Mouse (Mus musculus) left cerebral cortex, adult 2 months (tissue): ENCODE measurements at regions not wholly inside any gene's neighbourhood (a gene's known extent, or its start where the extent isn't known, plus 50 kb on each side); places are given as distances from the start of the nearest gene placed in this dataset.
"Not testable (repeated sequence)": the region's sequence is repeated elsewhere in the genome, so short reads cannot be mapped to it uniquely, and the experiment has no call there.

Source experiments
- DNase-seq, 2 experiments: peaks; one replicate each; pipeline ENCODE4 v3.0.0; 2021 to 2022; ENCODE audit warnings: low spot score in 2 of 2, mixed read lengths in 1 of 2; ENCODE audit errors: extremely low spot score in 1 of 2
- H3K27ac ChIP-seq: fragments of 200-600 bp; 2 replicates; pipeline ENCODE4 v1.8.1; 2022
- H3K4me3 ChIP-seq: fragments of 200-600 bp; 2 replicates; pipeline ENCODE4 v1.8.1; 2022
- CTCF ChIP-seq: fragments of 200-600 bp; IDR thresholded peaks from 2 replicates; pipeline ENCODE4 v1.8.1; 2022; ENCODE audit warnings: antibody characterized with exemption, mild to moderate bottlenecking, moderate library complexity
- intact Hi-C: fragments of 180-260 bp; cut with DNase I; formaldehyde crosslinking; loops from one replicate; pipeline ENCODE4 v1.15.1; 2025

DNA sequence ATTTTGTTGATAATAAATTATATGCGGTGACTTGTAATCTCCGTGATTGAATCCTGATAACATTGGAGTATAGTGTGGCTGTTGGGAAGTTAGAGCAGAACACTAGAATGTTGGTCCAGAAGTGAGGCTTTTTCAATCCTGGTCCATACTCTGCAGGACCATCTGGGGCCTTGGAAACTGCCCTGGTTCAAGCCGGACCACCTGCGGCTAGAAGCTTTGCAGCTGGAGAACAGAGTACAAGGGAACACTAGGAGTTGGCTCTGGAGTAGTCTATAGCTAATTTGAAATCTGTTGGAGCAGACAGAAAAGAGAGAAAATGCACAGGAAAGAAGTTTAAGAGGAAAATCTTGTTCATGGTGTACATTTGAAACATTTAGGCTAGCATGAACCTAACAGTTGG lies 79.0 kb downstream of the Casp12 start:
- Histone ChIP-seq H3K27ac (no peak overlapping the region), H3K4me3 (no peak overlapping the region)
- intact Hi-C loops, result no loop called here
- no peak for TF ChIP-seq CTCF
- no peak for DNase-seq

DNA sequence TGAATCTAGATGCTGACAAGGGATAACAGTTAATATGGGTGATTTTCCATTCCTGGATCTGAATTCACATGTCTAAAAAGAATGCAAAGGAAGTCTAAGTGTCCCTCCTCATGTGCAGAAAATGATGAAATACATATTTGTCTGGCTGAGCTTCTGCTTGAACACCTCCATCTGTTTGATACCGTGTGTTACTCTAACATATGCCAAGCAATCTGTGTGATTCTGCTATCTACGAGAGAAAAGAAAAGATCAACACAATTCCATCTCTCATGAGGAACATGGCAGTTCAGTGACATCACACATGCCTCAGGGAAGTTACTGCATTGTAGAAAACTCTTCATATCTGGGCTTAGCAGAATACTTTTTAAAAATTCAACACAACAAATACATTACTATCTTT lies 103.0 kb downstream of the Casp12 start:
- intact Hi-C loops, result no loop called here
- DNase-seq, result no peak
- H3K4me3 ChIP-seq, result no peak overlapping the region
- H3K27ac ChIP-seq, result no peak overlapping the region
- TF ChIP-seq CTCF, result no peak

DNA sequence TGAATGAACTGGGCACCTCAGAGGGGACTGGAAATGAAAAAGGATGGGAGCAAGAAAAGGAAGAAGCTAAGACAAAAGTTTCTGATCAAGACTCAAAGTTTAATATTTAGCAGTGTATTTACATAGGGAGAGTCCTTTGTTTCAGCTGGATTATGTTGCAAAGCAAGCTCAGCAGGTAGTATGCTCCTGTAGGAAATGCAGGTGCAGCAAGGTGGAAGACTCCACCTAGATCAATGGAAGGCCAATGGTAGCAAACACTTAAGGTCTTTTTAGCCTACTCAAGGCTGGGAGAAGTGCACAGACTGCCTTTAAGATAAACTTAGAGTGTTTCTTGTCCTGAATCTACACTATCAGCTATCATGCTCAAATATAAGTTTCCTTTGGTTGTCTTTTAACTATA lies 111.4 kb downstream of the Casp12 start:
- intact Hi-C loops, result no loop called here
- H3K27ac ChIP-seq, result no peak overlapping the region
- TF ChIP-seq CTCF, result no peak
- H3K4me3 ChIP-seq, result no peak overlapping the region
- DNase-seq, result no peak

- no peak for TF ChIP-seq CTCF
- Histone ChIP-seq H3K27ac (peak overlapping the region; percentile 57; the same call in 1 of the 2 replicates), H3K4me3 (no peak overlapping the region)
- intact Hi-C loops, result no loop called here
- no peak for DNase-seq
Measured at GRCm38 (mm10) chr9:5472012-5472411, 126.8 kb downstream of the Casp12 start.

DNA sequence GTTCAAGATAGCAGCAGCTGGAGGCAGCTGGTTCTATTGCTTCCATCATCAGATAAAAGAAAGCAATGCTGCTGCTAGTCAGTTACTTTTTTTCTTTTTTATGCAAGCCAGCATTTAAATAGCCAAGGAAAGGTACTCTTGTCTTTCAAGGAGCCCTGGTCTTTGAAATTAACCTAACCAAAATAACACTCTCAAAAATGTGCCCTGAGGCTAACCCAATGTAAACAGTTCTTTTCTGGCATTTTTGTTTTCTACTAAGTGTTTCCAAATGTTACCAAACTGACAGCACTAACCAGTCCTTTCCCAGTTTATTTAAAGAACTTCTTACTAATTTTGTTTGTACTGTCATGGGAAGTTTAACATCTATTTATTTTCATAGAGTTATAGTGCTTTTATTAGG lies 129.0 kb downstream of the Casp12 start:
- no peak for DNase-seq
- Histone ChIP-seq H3K27ac (no peak overlapping the region), H3K4me3 (no peak overlapping the region)
- intact Hi-C loops, result no loop called here
- no peak for TF ChIP-seq CTCF

DNA sequence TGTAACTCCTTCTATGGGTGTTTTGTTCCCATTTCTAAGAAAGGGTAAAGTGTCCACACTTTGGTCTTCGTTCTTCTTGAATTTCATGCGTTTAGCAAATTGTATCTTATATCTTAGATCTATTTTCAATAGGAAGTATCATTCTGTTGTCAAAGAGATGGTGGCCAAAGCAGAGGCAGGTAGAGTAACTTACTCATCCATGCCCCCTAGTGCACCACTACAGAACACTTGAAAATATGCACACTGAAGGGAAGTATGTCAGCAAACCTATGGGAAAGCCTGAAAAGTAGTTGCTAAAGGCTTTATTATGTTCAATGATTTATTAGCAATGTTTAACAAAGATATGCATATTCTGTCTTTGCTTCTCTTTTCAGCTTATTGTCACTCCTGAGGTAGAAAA lies 140.0 kb downstream of the Casp12 start:
- intact Hi-C loops, result no loop called here
- TF ChIP-seq CTCF, result no peak; the same call in 1 of the 2 replicates
- Histone ChIP-seq H3K4me3 (no peak overlapping the region), H3K27ac (no peak overlapping the region)
- DNase-seq, result no peak

DNA sequence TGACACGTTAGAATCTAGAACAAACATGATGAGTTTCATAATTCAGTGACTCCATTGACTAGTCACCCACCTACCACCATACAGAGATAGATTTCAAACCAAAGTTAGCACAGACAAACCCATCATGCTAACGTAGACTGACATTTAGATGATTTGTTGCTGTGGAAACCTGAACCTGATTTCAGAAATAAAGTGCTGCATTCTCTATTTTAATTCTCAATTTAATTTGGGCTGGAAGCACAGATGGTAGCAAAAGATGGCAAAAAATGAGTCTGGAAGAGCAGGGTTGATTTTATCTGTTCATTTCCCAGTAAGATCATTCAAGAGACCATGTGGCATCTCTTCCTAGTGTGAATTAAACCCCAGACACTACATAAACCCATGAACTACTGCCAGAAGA lies 151.6 kb downstream of the Casp12 start:
- no peak overlapping the region for H3K4me3 ChIP-seq
- H3K27ac ChIP-seq, result peak overlapping the region; percentile 76
- DNase-seq, result no peak
- TF ChIP-seq CTCF, result no peak
- intact Hi-C loops, result loop anchor here (5.0 to 10.0 kb wide), 3 partner anchors 135 to 962 kb away; partner anchors contain the start of gene Gria4

- DNase-seq, result no peak
- H3K27ac ChIP-seq, result no peak overlapping the region
- H3K4me3 ChIP-seq, result no peak overlapping the region
- intact Hi-C loops, result loop anchor here (5.0 to 10.0 kb wide), 3 partner anchors 134 to 964 kb away; partner anchors contain the start of gene Gria4
- TF ChIP-seq CTCF, result peak; percentile 27
Measured at GRCm38 (mm10) chr9:5498306-5498705, 153.1 kb downstream of the Casp12 start.

DNA sequence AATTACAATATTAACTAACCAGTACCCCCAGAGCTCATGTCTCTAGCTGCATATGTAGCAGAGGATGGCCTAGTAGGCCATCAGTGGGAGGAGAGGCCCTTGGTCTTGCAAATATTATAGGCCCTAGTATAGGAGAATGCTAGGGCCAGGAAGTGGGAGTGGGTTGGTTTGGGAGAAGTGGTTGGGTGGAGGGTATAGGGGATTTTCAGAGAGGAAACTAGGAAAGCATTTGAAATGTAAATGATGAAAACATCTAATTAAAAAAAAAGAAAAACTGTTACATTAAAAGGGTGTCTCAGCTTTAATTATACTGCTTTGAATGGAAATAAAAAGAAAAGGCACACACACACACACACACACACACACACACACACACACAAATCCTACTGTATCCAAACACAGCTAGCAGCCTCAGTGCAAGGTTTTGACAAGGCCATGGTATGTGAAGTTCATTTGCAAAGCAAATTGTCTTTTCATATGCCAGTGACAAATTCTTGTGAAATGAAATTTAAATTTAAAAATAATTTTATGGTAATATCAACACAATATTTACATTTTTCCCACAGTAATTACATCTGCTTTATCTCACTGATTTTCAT lies 180.6 kb downstream of the Casp12 start:
- Histone ChIP-seq H3K4me3 (no peak overlapping the region), H3K27ac (no peak overlapping the region)
- TF ChIP-seq CTCF, result no peak
- intact Hi-C loops, result no loop called here
- DNase-seq, result no peak

- no peak overlapping the region for H3K4me3 ChIP-seq
- no peak for TF ChIP-seq CTCF
- no peak overlapping the region for H3K27ac ChIP-seq
- intact Hi-C loops, result no loop called here
- no peak for DNase-seq
Measured at GRCm38 (mm10) chr9:5542604-5543003, 197.4 kb downstream of the Casp12 start.

GRCm38 (mm10) chr9:5575072-5575471 lies 229.8 kb downstream of the Casp12 start:
- TF ChIP-seq CTCF, result no peak
- Histone ChIP-seq H3K27ac (no peak overlapping the region), H3K4me3 (no peak overlapping the region)
- DNase-seq, result no peak
- intact Hi-C loops, result no loop called here

DNA sequence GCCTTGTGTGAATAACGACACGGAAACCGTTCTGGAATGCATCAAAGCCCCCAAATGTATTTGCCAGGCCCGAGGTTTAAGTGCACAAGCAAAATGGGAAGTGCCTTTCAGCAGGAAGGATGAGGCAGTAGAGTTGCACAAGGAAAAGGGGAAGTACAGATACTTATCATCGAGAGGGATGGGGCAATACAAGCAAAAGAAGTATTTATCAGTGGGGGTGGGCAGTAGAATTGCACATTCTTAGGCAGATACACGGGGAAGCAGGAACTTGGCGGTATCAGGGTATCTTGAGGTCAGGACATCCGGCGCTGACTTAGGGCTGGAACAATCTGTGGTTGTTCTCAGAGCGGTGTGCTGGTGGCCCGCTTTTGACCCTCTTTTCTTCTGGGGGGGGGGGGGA lies 232.9 kb downstream of the Casp12 start:
- H3K27ac ChIP-seq, intact Hi-C loops, DNase-seq, H3K4me3 ChIP-seq: not testable (repeated sequence)

GRCm38 (mm10) chr9:5595891-5596635 lies 250.8 kb downstream of the Casp12 start:
- Histone ChIP-seq H3K27ac (no peak overlapping the region), H3K4me3 (no peak overlapping the region)
- no peak for TF ChIP-seq CTCF
- no peak for DNase-seq
- intact Hi-C loops, result no loop called here
